In the genomic region with DNA sequence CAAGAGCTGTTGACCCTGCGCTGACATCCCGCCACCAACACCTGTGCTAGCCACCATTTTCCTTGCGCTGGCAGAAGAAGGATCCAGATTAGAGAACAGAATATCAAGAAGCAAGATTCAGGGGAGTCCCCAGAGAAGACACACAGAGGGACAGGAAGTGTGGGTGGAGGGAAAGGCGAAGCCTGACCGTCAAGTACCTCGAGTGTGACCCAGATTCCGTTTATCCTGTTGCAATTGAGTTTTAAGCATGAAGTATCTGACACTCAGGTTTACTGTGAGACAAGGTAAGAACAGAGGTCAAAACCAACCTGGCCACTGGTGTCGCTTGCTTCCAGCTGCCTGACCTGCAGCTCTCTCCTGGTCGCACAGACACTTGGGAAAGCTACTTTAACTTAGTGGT, we compare ENCODE assay signal across 19 mouse cellular contexts. TPM values are rescaled to one million over a fixed set of nuclear protein-coding genes. Genes with fewer than 3 reads are reported as not detected.
A peak's percentile ranks its signal among the peaks of the same experiment; 100 is the strongest.
DNase-seq lines count a peak whose midpoint lies in the region; ATAC-seq and TF ChIP-seq lines count a peak whose summit lies in the region.
"Had no signal": no experiment of that assay in that cellular context is flagged by ENCODE, and none has a peak within 500 bp of the region (broad histone marks: within the 10 kb centered on the region; RNA-seq: fewer than 3 reads in every experiment).

No protein-coding gene starts in this region.

- H3K9ac ChIP-seq in heart, adult 2 months (ENCODE audit: low read depth, low read length): no peak overlapping the region
- H3K9ac ChIP-seq: hindbrain, embryonic 14.5 days; liver, embryonic 14.5 days had no signal

- no peak for TF ChIP-seq POLR2A in heart, adult 2 months (IDR thresholded peaks at IDR 0.05; ENCODE audit: insufficient read depth, low read depth, low read length)

- intact Hi-C loops in heart, adult 2 months (cut with DNase I): no loop called here

- no peak for TF ChIP-seq CTCF in heart, adult 2 months (IDR thresholded peaks at IDR 0.05)

- no peak for ATAC-seq in megakaryocyte-erythroid progenitor cell, adult 5-6 weeks (replicated peaks; ENCODE audit: low FRiP score, low TSS enrichment, poor library complexity, severe bottlenecking)

- H3K4me3 ChIP-seq in heart, adult 2 months: no peak overlapping the region
- H3K4me3 ChIP-seq: heart, embryonic 10.5 days; limb, embryonic 13.5 days had no signal

- H3K79me2 ChIP-seq in heart, adult 2 months (replicated peaks; ENCODE audit: control insufficient read depth, insufficient read depth, low read length): no peaks in the 10 kb centered on the region

- H3K36me3 ChIP-seq in heart, adult 2 months (ENCODE audit: control insufficient read depth, insufficient read depth, low read length): no peaks in the 10 kb centered on the region

- DNase-seq in heart, adult 11 months: peak; percentile 61
- no peak for DNase-seq in heart, adult 2 months
- DNase-seq in CD4-positive helper T cell, adult 2 months (ENCODE audit: low read depth, low spot score): peak; percentile 75
- peak; percentile 66 for DNase-seq in naive thymus-derived CD4-positive, alpha-beta T cell, adult 2 months (ENCODE audit: low read depth)
- DNase-seq in thymus, postnatal 0 days (ENCODE audit: low spot score): peak; percentile 56
- DNase-seq in cerebellum, postnatal 25 days: no peak
- DNase-seq in layer of hippocampus, adult 9-11 months: no peak
- DNase-seq: adrenal gland, postnatal 25 days; cerebellum, adult 8-10 months; gastrocnemius, postnatal 10 days; heart, postnatal 10 days; kidney, adult 18-20 months; kidney, postnatal 10 days; right cerebral cortex, adult 18-20 months had no signal

- 67% methylated on average over 9 of the region's 9 CpGs for WGBS in heart, adult 2 months

- no peaks in the 10 kb centered on the region for H3K27me3 ChIP-seq in heart, adult 2 months (ENCODE audit: control insufficient read depth, insufficient read depth, low read length)
- H3K27me3 ChIP-seq: limb, embryonic 13.5 days had no signal

- H3K4me1 ChIP-seq in heart, adult 2 months (ENCODE audit: control insufficient read depth, insufficient read depth, low read length): no peaks in the 10 kb centered on the region

- TF ChIP-seq EP300 in heart, adult 2 months (IDR thresholded peaks at IDR 0.05; ENCODE audit: insufficient read depth, low read depth, low read length): no peak

- H3K27ac ChIP-seq in heart, adult 2 months: no peak overlapping the region
- H3K27ac ChIP-seq: heart, embryonic 10.5 days; limb, embryonic 13.5 days; liver, embryonic 14.5 days had no signal

RNA-seq across cellular contexts. Expression of a gene that starts 57.3 kb away (rescaled TPM):
- 10 to 100 TPM; 10.2 to 13.9 TPM for total RNA-seq in heart, adult 2 months (2021)
- polyA plus RNA-seq in heart, adult 2 months (2012; rRNA removed): 6.4 and 9.8 TPM in 2 replicates
- 2.4 and 3.6 TPM in 2 replicates for polyA plus RNA-seq in thymus, postnatal 0 days (2015; fragmentation: Nextera tagmentation; extraction: Ambion mirVana)
- 13.7 and 14.2 TPM in 2 replicates for total RNA-seq in megakaryocyte-erythroid progenitor cell, adult 5-6 weeks (2014; fragmentation: Nextera tagmentation)
- 7.0 and 9.8 TPM in 2 replicates for total RNA-seq in megakaryocyte-erythroid progenitor cell, adult 5-6 weeks (2017)

Comparison
In these comparisons a context has a peak if more than half of its experiments do, and no peak if none do; other contexts are left out.
1. DNase-seq: peak in heart, adult 11 months (single experiment), CD4-positive helper T cell, adult 2 months (single experiment), naive thymus-derived CD4-positive, alpha-beta T cell, adult 2 months (single experiment) and thymus, postnatal 0 days (single experiment); none in heart, adult 2 months (0 of 2), cerebellum, postnatal 25 days (0 of 2) and layer of hippocampus, adult 9-11 months (single experiment).